Mouse (Mus musculus) testis, postnatal 14 days (tissue): ENCODE measurements at regions not wholly inside any gene's neighbourhood (a gene's known extent, or its start where the extent isn't known, plus 50 kb on each side); places are given as distances from the start of the nearest gene placed in this dataset.
A peak's percentile ranks its signal among the peaks of the same experiment; 100 is the strongest.

Experiments used
- DNase-seq: peaks from one replicate; pipeline ENCODE4 v3.0.0; 2021; ENCODE audit warnings: low spot score

DNA sequence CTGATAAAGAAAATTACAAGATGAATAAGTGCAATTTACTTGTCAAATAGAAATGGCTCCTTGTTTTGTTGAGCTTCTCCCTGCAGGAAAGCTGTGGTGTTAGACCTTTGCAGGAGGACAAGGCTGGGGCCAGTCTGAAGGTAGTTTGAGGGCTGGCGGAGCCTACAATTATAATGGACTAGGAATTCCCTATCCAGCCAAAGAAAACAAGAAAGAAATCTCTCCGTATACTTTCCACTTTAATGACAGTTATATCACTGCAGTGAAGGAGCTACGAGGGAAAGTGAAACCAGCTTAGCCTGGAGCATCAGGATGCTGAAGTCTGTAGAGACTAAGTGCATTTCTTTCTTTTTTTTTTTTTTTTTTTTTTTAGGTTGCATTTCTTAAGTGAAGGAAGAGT lies 104.8 kb upstream of the Sstr4 start:
- no peak for DNase-seq

DNA sequence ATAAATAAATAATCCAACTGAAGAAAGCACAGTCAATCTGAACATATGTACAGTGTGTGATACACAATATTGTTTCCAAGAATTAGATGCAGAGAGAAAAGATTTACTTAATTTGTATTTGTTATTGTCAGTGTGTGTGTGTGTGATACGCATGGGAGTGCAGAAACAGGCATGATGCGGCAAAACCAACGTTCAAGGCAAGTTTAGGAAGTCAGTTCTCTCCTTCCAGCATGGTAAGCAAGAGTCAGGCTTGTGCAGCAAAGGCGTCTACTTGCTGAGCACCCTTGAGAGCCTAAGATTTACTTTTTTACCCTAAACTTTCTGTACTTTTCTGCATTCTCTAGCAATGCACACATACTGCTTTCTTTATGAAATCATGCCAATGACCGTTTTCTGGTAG lies 102.7 kb upstream of the Sstr4 start:
- DNase-seq = no peak

DNA sequence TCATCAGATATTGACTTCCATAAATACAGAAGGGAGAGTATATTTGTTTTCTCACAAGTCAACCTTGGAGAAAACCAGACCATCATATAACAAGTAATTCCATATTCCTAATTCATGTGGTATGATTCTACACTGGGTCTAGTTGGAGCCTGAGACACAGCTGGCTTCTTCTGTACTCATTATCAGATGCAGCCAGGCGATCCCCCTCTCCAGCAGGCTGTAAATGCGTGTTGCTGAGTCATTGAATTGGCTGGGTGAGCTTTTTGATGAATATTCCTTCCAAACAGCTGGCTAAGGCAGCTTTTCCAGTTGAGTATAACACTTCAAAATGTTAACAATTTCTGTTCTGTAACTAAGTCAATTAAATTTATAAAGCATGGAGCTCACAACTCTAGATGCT lies 102.2 kb upstream of the Sstr4 start:
- DNase-seq = no peak

DNA sequence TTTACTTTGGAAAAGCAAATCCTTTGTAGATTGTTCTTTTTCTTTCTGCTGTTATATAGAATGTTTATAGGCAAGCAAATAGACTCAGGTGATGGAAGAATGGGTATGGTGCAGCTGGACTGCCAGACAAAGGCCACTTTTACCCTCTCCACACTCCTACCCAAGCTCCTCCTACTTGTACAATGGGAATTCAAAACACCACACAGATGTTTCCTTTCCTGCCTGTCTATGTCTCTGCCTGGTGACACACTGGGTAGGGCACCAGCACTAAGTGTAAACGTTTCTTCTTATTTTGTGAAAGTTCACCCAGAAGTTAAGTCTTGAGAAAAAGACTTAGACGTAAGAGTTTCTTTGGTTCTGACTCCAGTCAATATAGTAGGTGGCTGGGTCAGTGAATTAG lies 94.3 kb upstream of the Sstr4 start:
- no peak for DNase-seq

DNA sequence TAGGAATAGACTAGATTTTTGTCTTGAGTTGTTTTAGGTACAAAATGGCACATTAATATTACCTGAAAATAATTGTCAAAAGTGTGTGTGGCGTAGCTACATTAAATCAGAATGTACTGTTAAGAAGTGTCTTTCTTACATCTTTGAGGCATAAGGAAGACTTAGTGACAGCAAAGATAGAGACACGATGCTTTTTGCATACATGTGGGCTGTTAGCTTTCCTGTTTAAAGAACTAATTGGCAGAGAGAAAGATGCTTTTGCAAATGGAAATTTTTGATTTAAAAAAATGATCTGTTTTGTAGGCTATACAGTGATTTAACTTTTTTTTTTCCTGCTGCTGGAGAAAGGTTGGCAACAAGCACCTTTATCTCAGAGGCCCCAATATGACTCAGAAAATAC lies 82.9 kb upstream of the Sstr4 start:
- DNase-seq = no peak

DNA sequence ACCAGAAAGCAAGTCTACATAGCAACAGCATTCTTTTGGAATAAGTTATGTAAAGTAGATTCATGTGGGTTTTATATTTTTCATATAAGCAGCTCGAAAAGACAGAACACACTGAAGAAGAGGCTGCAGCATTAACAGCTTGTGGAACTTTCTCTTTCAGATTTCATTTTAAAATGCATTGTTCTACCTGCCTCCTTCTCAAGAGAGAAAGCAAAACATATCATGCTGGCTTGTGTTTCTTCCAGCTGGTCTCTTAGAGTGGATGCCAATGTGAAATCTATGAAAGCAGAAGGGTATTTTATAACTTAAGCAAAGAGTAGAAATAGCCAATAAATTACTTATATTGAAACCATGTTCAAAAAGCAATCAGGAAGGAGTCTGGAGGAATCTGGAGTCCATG lies 74.2 kb upstream of the Sstr4 start:
- no peak for DNase-seq

DNA sequence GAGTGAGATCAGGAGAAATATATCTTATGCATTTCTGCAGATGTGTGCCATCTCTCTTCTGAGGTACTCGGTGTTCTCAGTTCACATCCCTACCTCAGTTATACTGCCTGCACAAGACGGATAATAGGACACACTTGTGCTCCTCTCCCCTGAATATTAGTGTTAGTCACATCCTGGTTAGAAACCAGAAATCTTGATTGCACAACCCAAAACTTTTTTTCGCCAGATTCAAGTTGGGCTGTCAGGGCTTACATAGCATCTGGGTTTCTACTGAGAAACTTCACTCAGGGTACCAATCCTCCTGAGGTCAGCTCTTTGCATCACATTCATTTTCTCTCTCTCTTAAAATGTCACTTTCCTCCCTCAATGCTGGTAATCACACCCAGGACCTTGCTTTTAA lies 69.8 kb upstream of the Sstr4 start:
- DNase-seq = no peak

DNA sequence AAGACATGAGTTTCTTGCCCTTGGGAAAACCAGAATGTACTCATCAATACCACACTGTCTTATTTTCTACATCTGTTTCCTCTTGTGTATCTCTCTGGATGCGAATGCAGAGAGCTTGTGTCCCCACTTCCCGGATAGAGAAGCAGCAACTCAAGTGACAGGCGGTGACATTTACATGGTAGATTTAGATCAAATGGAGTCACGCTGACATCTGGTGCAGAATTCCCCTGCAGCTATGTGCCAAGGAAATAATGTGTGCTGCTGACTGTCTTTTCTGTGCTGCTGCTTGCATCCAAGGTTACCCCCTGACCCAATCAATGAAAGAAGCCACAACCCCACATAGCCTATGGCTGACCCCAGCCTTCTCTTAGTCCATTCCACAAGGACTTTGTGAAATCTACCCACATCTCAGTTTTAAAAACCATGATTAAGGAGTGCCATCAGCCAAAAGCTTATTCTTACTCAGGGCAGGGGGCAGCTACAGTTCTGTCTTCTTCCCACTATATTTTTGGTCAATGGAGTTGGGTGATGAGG lies 69.2 kb upstream of the Sstr4 start:
- no peak for DNase-seq

DNA sequence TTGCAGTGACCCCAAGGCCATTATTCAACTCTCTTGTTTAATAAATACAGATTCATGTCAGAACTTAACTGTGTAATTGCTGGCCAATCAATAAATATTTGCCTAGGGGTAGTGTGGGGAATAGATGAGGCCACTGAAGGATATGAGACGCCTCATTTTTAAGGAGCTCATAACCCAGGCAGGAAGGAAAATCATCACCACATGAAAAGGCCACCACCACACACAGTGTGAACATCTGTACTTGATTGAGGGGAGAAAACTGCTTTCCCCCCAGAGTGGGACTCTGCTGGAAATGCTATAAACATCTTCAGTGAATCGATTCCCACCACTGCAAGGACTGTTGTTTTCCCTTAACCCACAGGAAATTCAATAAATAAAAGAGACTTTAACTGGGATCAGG lies 68.7 kb upstream of the Sstr4 start:
- DNase-seq = no peak

DNA sequence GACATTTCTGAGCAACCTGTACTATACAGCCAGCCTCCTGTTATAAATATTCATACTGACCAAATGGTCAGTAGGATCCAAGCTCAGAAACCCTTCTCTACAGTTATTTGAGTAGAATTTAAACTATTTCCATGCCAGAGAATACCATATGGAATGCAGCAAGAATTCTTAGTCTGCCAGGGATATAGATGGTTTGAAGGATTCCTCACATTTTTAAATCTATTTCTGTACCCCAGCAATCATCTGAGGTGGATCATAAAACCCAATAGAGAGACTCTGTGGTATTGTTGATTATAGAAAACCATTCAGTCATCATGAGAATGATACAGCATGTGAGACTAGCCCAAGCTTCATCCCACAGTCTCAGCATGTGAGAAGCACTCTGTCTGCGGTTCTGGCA lies 67.6 kb upstream of the Sstr4 start:
- no peak for DNase-seq

DNA sequence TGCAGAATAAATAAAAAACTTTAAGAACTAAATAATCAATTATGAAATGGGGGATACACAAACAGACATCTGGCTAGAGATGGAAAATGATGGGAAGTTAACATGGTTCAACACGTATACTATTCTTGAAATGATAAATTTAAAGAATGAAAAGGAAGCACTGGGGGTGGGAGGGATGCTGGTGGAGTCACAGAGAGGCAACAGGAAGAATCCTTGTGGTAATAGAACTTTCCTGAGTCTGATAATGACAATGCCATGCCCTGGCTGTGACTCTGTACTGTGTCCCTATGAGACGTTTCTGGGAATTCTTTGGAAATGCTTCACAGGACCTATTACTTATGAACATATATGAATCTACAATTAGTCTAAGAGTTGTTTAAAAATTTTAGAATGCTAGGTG lies 64.8 kb upstream of the Sstr4 start:
- no peak for DNase-seq

DNA sequence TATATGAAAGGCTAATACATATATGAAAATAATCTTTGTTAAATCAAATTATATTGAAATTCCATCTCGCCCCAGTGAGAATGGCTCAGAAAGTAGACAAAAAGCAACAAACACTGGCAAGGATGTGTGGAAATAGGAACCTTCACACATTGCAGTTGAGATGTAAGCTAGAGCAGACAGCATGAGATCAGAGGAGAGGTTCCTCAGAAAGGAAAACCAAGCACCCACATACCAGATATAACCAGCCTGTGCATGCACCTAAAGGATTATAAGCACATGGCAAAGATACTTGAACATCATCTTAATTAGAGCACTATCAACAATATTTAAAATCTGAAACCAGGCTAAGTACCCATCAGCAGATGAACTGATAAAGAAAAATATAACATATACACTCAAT lies 60.6 kb upstream of the Sstr4 start:
- DNase-seq = no peak

DNA sequence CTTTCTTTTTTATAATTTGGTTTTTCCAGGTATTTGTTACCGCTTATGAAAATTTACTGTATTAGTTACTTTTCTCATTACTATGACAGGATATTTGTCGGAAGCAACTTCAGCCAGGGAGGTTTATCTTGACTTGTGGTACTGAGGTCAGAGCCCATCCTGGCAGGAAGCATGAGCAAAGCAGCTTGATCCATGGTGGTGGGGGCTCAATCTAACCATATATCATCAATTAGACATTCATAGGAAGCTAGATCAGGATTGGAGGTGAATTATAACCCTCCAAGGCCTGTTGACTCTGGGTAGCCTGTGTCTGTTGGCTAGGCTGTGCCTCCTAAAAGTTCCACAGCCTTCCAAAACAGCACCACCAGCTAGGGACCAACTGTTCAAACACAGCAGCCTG lies 58.5 kb upstream of the Sstr4 start:
- no peak for DNase-seq

DNA sequence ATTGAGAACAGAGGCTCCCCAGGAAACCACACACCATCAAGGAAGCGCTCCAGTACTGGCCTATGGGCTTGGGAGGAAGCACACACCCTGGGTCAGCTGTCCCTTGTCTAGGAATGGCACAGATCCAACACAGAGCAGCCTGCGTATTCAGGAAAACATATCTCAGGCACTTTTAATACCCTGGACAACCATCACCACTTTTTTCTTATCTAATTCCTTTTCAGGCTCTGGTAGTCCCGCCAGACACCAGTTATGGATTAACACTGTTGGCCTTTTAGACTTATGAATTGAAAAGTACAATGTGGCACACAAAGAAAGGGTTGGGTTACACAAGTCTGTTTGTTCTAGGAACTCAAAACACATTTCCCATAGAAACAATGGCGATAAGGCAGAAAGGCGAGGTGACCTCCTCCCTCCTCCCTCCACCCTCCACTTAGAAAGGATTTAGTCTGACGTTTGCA lies 56.8 kb upstream of the Sstr4 start:
- DNase-seq = peak; percentile 11

DNA sequence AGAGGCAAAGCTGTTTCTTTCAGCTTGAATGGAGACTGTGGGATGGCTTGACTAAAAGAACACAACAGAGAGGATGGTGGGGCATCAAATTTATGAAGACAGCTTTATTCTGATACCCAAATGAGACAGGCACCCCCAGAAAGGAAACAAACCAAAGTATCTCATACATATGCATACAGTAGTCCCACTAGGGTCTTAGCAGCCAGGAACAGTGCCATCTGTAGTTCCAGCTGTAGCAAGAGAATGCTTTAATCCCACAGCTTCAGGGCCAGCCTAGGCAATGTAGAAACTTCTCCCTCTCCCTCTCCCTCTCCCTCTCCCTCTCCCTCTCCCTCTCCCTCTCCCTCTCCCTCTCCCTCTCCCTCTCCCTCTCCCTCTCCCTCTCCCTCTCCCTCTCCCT lies 56.2 kb upstream of the Sstr4 start:
- DNase-seq = no peak

DNA sequence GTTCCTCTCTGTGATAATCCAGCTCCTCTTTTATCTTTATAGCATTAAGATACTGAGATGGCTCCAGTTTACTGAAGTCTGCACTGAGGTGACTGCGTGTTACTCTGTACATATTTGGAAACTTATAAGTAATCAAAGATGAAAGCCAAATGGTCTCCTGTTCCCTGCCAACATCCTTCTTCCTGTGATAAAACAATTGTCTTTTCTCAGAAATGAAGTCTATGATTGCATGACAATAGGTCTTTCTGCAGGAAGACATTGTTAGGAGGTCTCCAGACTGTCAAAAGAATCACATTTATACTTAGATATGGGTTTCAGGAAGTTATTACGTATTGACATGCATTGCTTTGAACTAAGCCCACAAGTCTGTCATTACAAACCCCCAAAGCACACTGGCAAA lies 51.0 kb upstream of the Sstr4 start:
- no peak for DNase-seq
